Mouse (Mus musculus): Measurements from ENCODE around the gene Gm17087. TPM values are rescaled to one million over a fixed set of nuclear protein-coding genes. Genes with fewer than 3 reads are reported as not detected.

The Gm17087 gene
- 0.15 TPM for polyA plus RNA-seq (2021)

GRCm38 (mm10) chr17:8566850-8567249, at the start of gene Gm17087:
Gene Gm17087, minus strand, starts transcription at chr17:8566950.
- ATAC-seq = no peak
- in situ Hi-C loops (cut with MboI; ENCODE audit: low pct_unique_long_range_greater_than_20kb) = no loop called here
- no peak for DNase-seq (ENCODE audit: low read depth, low spot score)
- CTCF ChIA-PET = interaction anchor here (1.2 kb wide), 1 partner anchor 12 kb away, joined by 3 read pairs; no protein-coding TSS in a partner anchor
- peaks cover 4% of the 10 kb centered on the region for H3K27me3 ChIP-seq
- POLR2A ChIA-PET = no interaction called here
- no peak for TF ChIP-seq CTCF (IDR thresholded peaks at IDR 0.05)

- peak; percentile 81 for TF ChIP-seq CTCF (IDR thresholded peaks at IDR 0.05)
- POLR2A ChIA-PET = no interaction called here
- ATAC-seq (no peak), DNase-seq (ENCODE audit: low read depth, low spot score) (no peak)
- peaks cover 31% of the 10 kb centered on the region for H3K27me3 ChIP-seq
- in situ Hi-C loops (cut with MboI; ENCODE audit: low pct_unique_long_range_greater_than_20kb) = loop anchor here (5.0 kb wide), 1 partner anchor 328 kb away; no protein-coding TSS in a partner anchor
- CTCF ChIA-PET = interaction anchor here (0.8 to 2.0 kb wide), 5 partner anchors 117 to 379 kb away, joined by 3 to 7 read pairs (median 3); no protein-coding TSS in a partner anchor
These were observed 47.3 kb upstream of the Gm17087 start for GRCm38 (mm10) chr17:8613882-8614551.

GRCm38 (mm10) chr17:8611916-8612315, 45.2 kb upstream of the Gm17087 start:
- ATAC-seq (no peak), DNase-seq (ENCODE audit: low read depth, low spot score) (no peak)
- POLR2A ChIA-PET = no interaction called here
- CTCF ChIA-PET = no interaction called here
- peaks cover 38% of the 10 kb centered on the region for H3K27me3 ChIP-seq
- in situ Hi-C loops (cut with MboI; ENCODE audit: low pct_unique_long_range_greater_than_20kb) = loop anchor here (5.0 kb wide), 1 partner anchor 330 kb away; no protein-coding TSS in a partner anchor
- no peak for TF ChIP-seq CTCF (IDR thresholded peaks at IDR 0.05)

DNA sequence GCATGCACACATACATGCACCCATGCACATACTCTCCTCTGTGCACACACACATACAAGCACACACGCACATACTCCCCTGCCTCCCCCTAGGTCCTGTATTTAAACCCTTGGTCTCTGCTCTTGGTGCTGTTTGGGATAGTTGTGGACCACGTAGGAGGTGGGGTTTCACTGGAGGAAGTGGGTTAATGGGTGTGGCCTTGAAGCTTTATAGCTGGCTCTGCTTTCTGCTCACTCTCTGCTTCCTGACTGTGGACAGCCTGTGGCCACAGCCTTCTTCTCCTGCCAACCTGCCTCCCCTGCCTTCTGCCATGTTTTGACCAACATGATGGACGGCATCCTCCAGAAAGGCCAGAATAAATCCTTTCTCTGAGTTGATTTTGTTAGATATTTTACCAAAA, 39.9 kb upstream of the Gm17087 start:
- in situ Hi-C loops (cut with MboI; ENCODE audit: low pct_unique_long_range_greater_than_20kb) = no loop called here
- ChIA-PET POLR2A (no interaction called here), CTCF (no interaction called here)
- TF ChIP-seq CTCF (IDR thresholded peaks at IDR 0.05) = no peak
- ATAC-seq = no peak
- no peak for DNase-seq (ENCODE audit: low read depth, low spot score)
- H3K27me3 ChIP-seq = peaks cover 32% of the 10 kb centered on the region

- no peak for TF ChIP-seq CTCF (IDR thresholded peaks at IDR 0.05)
- in situ Hi-C loops (cut with MboI; ENCODE audit: low pct_unique_long_range_greater_than_20kb) = no loop called here
- CTCF ChIA-PET = no interaction called here
- H3K27me3 ChIP-seq = peaks cover 34% of the 10 kb centered on the region
- DNase-seq (ENCODE audit: low read depth, low spot score) (no peak), ATAC-seq (no peak)
- POLR2A ChIA-PET = no interaction called here
These were observed 39.2 kb upstream of the Gm17087 start for GRCm38 (mm10) chr17:8605921-8606320.

- no peak for TF ChIP-seq CTCF (IDR thresholded peaks at IDR 0.05)
- ChIA-PET CTCF (no interaction called here), POLR2A (no interaction called here)
- DNase-seq (ENCODE audit: low read depth, low spot score) = no peak
- peaks cover 37% of the 10 kb centered on the region for H3K27me3 ChIP-seq
- ATAC-seq = no peak
- in situ Hi-C loops (cut with MboI; ENCODE audit: low pct_unique_long_range_greater_than_20kb) = no loop called here
These were observed 36.2 kb upstream of the Gm17087 start for GRCm38 (mm10) chr17:8602976-8603375.

- POLR2A ChIA-PET = no interaction called here
- DNase-seq (ENCODE audit: low read depth, low spot score) = no peak
- peaks cover 27% of the 10 kb centered on the region for H3K27me3 ChIP-seq
- CTCF ChIA-PET = interaction anchor here (0.9 kb wide), 1 partner anchor 70 kb away, joined by 4 read pairs; no protein-coding TSS in a partner anchor
- in situ Hi-C loops (cut with MboI; ENCODE audit: low pct_unique_long_range_greater_than_20kb) = no loop called here
- peak; percentile 89 for TF ChIP-seq CTCF (IDR thresholded peaks at IDR 0.05)
- no peak for ATAC-seq
These were observed 31.0 kb upstream of the Gm17087 start for GRCm38 (mm10) chr17:8597790-8598189.

DNA sequence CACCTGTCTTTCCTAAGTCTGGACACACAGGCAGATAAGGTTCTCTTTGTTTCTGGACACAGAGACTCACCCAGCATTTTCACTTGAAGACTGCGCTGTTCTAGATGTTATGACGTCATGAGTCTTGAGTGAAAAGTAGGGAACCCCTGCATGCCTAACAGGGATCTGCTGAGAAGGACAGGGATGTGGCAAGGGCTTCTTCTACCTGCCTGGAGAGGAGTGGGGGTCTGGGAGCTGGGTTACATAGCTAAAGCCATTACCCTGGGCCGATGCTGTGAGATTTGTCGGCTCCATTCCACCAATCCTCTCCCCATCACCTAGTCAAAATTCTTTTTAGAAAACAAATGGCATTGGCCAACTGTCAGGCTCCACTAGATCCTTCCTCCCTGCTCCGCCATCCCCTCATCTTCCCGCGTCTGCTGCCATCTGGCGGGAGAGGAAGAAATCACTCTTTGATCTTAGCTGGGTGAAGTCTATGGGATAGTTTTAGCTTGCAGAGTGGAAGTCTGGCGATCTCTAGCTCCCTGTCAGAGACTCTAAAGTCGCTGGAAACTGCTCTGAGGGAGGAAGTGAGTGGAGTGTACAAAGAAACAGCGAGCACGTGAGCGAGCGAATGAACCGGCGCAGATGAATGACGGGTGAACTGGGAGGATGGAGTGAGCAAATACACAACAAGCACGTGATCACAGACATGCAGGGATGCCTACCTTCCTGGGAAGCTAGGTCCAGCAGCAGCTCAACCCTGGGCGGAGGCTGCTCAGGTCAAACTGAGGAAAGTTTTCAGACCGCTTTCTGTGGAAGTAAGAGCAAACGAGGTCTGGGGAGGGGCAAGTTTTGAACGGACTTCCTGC, 25.9 kb upstream of the Gm17087 start:
- ChIA-PET CTCF (interaction anchor here (0.8 to 3.5 kb wide), 7 partner anchors 9 to 131 kb away, joined by 3 to 37 read pairs (median 3); no protein-coding TSS in a partner anchor), POLR2A (no interaction called here)
- DNase-seq (ENCODE audit: low read depth, low spot score) (no peak), ATAC-seq (peak; percentile 78)
- peaks cover 18% of the 10 kb centered on the region for H3K27me3 ChIP-seq
- peak; percentile 89 for TF ChIP-seq CTCF (IDR thresholded peaks at IDR 0.05)
- in situ Hi-C loops (cut with MboI; ENCODE audit: low pct_unique_long_range_greater_than_20kb) = loop anchor here (5.0 kb wide), 1 partner anchor 125 kb away; no protein-coding TSS in a partner anchor

- ATAC-seq = no peak
- TF ChIP-seq CTCF (IDR thresholded peaks at IDR 0.05) = no peak
- CTCF ChIA-PET = no interaction called here
- POLR2A ChIA-PET = no interaction called here
- DNase-seq (ENCODE audit: low read depth, low spot score) = no peak
- in situ Hi-C loops (cut with MboI; ENCODE audit: low pct_unique_long_range_greater_than_20kb) = no loop called here
- no peaks in the 10 kb centered on the region for H3K27me3 ChIP-seq
These were observed 14.8 kb upstream of the Gm17087 start for GRCm38 (mm10) chr17:8581579-8581978.

GRCm38 (mm10) chr17:8580360-8580759, 13.6 kb upstream of the Gm17087 start:
- in situ Hi-C loops (cut with MboI; ENCODE audit: low pct_unique_long_range_greater_than_20kb) = no loop called here
- TF ChIP-seq CTCF (IDR thresholded peaks at IDR 0.05) = peak; percentile 60
- POLR2A ChIA-PET = no interaction called here
- H3K27me3 ChIP-seq = no peaks in the 10 kb centered on the region
- CTCF ChIA-PET = no interaction called here
- DNase-seq (ENCODE audit: low read depth, low spot score) = no peak
- ATAC-seq = no peak
